Mouse (Mus musculus) spleen, adult 10 weeks (tissue): ENCODE results near the gene Atp6v1d. TPM values are rescaled to one million over a fixed set of nuclear protein-coding genes. Genes with fewer than 3 reads are reported as not detected.

Experiments used
- polyA plus RNA-seq: library from polyadenylated mRNA; stranded (reverse); fragments of 350-450 nt; fragmentation: Illumina TruSeq; extraction: RNeasy Lipid Tissue Mini Kit (QIAGEN cat#74804); gene quantifications from one replicate; pipeline ENCODE4 v1.2.3, GENCODE M21; 2015; ENCODE audit warnings: low replicate concordance; ENCODE audit not compliant: insufficient read depth

Gene Atp6v1d
- 88.8 TPM for polyA plus RNA-seq

GRCm38 (mm10) chr12:78861496-78862253 lies at the start of gene Atp6v1d, which contains the start of gene Eif2s1:
Atp6v1d (minus strand) TSS chr12:78861638.
Eif2s1 (plus strand) TSS chr12:78861819.

GRCm38 (mm10) chr12:78906707-78907162 lies 45.3 kb upstream of the Atp6v1d start, which contains the start of gene Plek2:
Plek2 (minus strand) TSS chr12:78906964.

Other genes with a start within 250 kb of the Atp6v1d start
- 0.29 TPM for gene Fam71d, start 170.1 kb downstream of the Atp6v1d start, polyA plus RNA-seq
- 16.1 TPM for gene Mpp5, start 112.7 kb downstream of the Atp6v1d start, polyA plus RNA-seq
- 68.4 TPM for gene Eif2s1, start 181 bp upstream of the Atp6v1d start, polyA plus RNA-seq
- 1.2 TPM for gene Plek2, start 45.3 kb upstream of the Atp6v1d start, polyA plus RNA-seq
- gene Tmem229b, start 146.0 kb upstream of the Atp6v1d start, polyA plus RNA-seq, result 79.8 TPM
- gene Plekhh1, start 167.5 kb upstream of the Atp6v1d start, polyA plus RNA-seq, result 0.30 TPM
- gene Pigh, start 228.0 kb upstream of the Atp6v1d start, polyA plus RNA-seq, result 21.9 TPM